Mouse (Mus musculus): ENCODE results near the gene Igfbp6. TPM values are rescaled to one million over a fixed set of nuclear protein-coding genes. Genes with fewer than 3 reads are reported as not detected.
A peak's percentile ranks its signal among the peaks of the same experiment; 100 is the strongest.

Igfbp6 gene
- polyA plus RNA-seq, 1 experiment from 2014 or later: 0.70 TPM

- peaks cover 7% of the 10 kb centered on the region for H3K36me3 ChIP-seq (ENCODE audit: control insufficient read depth, insufficient read depth, low read length)
- H3K4me2 ChIP-seq: peak overlapping the region; percentile 80
- H3K27me3 ChIP-seq (ENCODE audit: control insufficient read depth, insufficient read depth, low read length): no peaks in the 10 kb centered on the region; the same call in 1 of the 2 replicates
- no peaks in the 10 kb centered on the region for H3K9me3 ChIP-seq (replicated peaks; ENCODE audit: control insufficient read depth, low read length)
- 22% methylated on average over 11 of the region's 11 CpGs for WGBS (ENCODE audit: insufficient replicate concordance)
- peaks cover 73% of the 10 kb centered on the region for H3K4me1 ChIP-seq (ENCODE audit: control insufficient read depth, insufficient read depth, low read length)
- H3K9ac ChIP-seq (ENCODE audit: low read depth, low read length): peak overlapping the region; percentile 81
- peak overlapping the region; percentile 48 for H3K4me3 ChIP-seq (ENCODE audit: low read depth, low read length)
- peak overlapping the region; percentile 95 for H3K27ac ChIP-seq (ENCODE audit: low read depth, low read length)
- no peak; the same call in 1 of the 2 replicates for ATAC-seq (replicated peaks; ENCODE audit: insufficient number of reproducible peaks, low FRiP score, low TSS enrichment)
These were observed 42.3 kb upstream of the Igfbp6 start for GRCm38 (mm10) chr15:102101672-102102541.

- peak; percentile 16; the same call in 1 of the 2 replicates for ATAC-seq (replicated peaks; ENCODE audit: insufficient number of reproducible peaks, low FRiP score, low TSS enrichment)
- H3K4me3 ChIP-seq (ENCODE audit: low read depth, low read length): peak overlapping the region; percentile 48
- 0 out of 2 replicates have a peak, but pooled peaks cover 2% of the 10 kb centered on the region for H3K36me3 ChIP-seq (ENCODE audit: control insufficient read depth, insufficient read depth, low read length)
- peak overlapping the region; percentile 81 for H3K9ac ChIP-seq (ENCODE audit: low read depth, low read length)
- peak overlapping the region; percentile 95 for H3K27ac ChIP-seq (ENCODE audit: low read depth, low read length)
- H3K27me3 ChIP-seq (ENCODE audit: control insufficient read depth, insufficient read depth, low read length): no peaks in the 10 kb centered on the region; the same call in 1 of the 2 replicates
- H3K4me1 ChIP-seq (ENCODE audit: control insufficient read depth, insufficient read depth, low read length): peaks cover 78% of the 10 kb centered on the region
- no peaks in the 10 kb centered on the region for H3K9me3 ChIP-seq (replicated peaks; ENCODE audit: control insufficient read depth, low read length)
- H3K4me2 ChIP-seq: peak overlapping the region; percentile 80
- 18% methylated on average over 6 of the region's 6 CpGs for WGBS (ENCODE audit: insufficient replicate concordance)
These were observed 41.5 kb upstream of the Igfbp6 start for GRCm38 (mm10) chr15:102102548-102103121.

GRCm38 (mm10) chr15:102103371-102103946, 40.7 kb upstream of the Igfbp6 start:
- ATAC-seq (replicated peaks; ENCODE audit: insufficient number of reproducible peaks, low FRiP score, low TSS enrichment): peak; percentile 6; the same call in 1 of the 2 replicates

GRCm38 (mm10) chr15:102103947-102104555, 40.1 kb upstream of the Igfbp6 start:
- peaks cover 80% of the 10 kb centered on the region for H3K4me1 ChIP-seq (ENCODE audit: control insufficient read depth, insufficient read depth, low read length)
- peak overlapping the region; percentile 48 for H3K4me3 ChIP-seq (ENCODE audit: low read depth, low read length)
- H3K4me2 ChIP-seq: peak overlapping the region; percentile 80
- H3K27me3 ChIP-seq (ENCODE audit: control insufficient read depth, insufficient read depth, low read length): no peaks in the 10 kb centered on the region; the same call in 1 of the 2 replicates
- no peak for ATAC-seq (replicated peaks; ENCODE audit: insufficient number of reproducible peaks, low FRiP score, low TSS enrichment)
- H3K9ac ChIP-seq (ENCODE audit: low read depth, low read length): peak overlapping the region; percentile 81
- H3K9me3 ChIP-seq (replicated peaks; ENCODE audit: control insufficient read depth, low read length): no peaks in the 10 kb centered on the region
- H3K36me3 ChIP-seq (ENCODE audit: control insufficient read depth, insufficient read depth, low read length): peaks cover 5% of the 10 kb centered on the region; the same call in 1 of the 2 replicates
- H3K27ac ChIP-seq (ENCODE audit: low read depth, low read length): peak overlapping the region; percentile 95
- 18% methylated on average over 12 of the region's 12 CpGs for whole genome bisulfite sequencing (ENCODE audit: insufficient replicate concordance)

More at GRCm38 (mm10) chr15:102103371-102103946, 40.7 kb upstream of the Igfbp6 start:
- peak overlapping the region; percentile 48 for H3K4me3 ChIP-seq (ENCODE audit: low read depth, low read length)
- no peaks in the 10 kb centered on the region; the same call in 1 of the 2 replicates for H3K27me3 ChIP-seq (ENCODE audit: control insufficient read depth, insufficient read depth, low read length)
- peak overlapping the region; percentile 81 for H3K9ac ChIP-seq (ENCODE audit: low read depth, low read length)
- peaks cover 79% of the 10 kb centered on the region for H3K4me1 ChIP-seq (ENCODE audit: control insufficient read depth, insufficient read depth, low read length)
- 5% methylated on average over 14 of the region's 14 CpGs for WGBS (ENCODE audit: insufficient replicate concordance)
- H3K27ac ChIP-seq (ENCODE audit: low read depth, low read length): peak overlapping the region; percentile 95
- H3K36me3 ChIP-seq (ENCODE audit: control insufficient read depth, insufficient read depth, low read length): peaks cover 3% of the 10 kb centered on the region; the same call in 1 of the 2 replicates
- peak overlapping the region; percentile 80 for H3K4me2 ChIP-seq
- H3K9me3 ChIP-seq (replicated peaks; ENCODE audit: control insufficient read depth, low read length): no peaks in the 10 kb centered on the region

- no peak for ATAC-seq (replicated peaks; ENCODE audit: insufficient number of reproducible peaks, low FRiP score, low TSS enrichment)
- Histone ChIP-seq H3K27ac (ENCODE audit: low read depth, low read length) (no peak overlapping the region), H3K36me3 (ENCODE audit: control insufficient read depth, insufficient read depth, low read length) (peaks cover 8% of the 10 kb centered on the region), H3K4me1 (ENCODE audit: control insufficient read depth, insufficient read depth, low read length) (peaks cover 70% of the 10 kb centered on the region), H3K9ac (ENCODE audit: low read depth, low read length) (no peak overlapping the region), H3K4me2 (peak overlapping the region; percentile 39), H3K27me3 (ENCODE audit: control insufficient read depth, insufficient read depth, low read length) (no peaks in the 10 kb centered on the region; the same call in 1 of the 2 replicates), H3K4me3 (ENCODE audit: low read depth, low read length) (no peak overlapping the region), H3K9me3 (replicated peaks; ENCODE audit: control insufficient read depth, low read length) (no peaks in the 10 kb centered on the region)
- WGBS (ENCODE audit: insufficient replicate concordance): 48% methylated on average over 5 of the region's 5 CpGs
These were observed 38.8 kb upstream of the Igfbp6 start for GRCm38 (mm10) chr15:102105360-102105759.

GRCm38 (mm10) chr15:102105764-102106730, 38.1 kb upstream of the Igfbp6 start:
- no peak for ATAC-seq (replicated peaks; ENCODE audit: insufficient number of reproducible peaks, low FRiP score, low TSS enrichment)
- H3K36me3 ChIP-seq (ENCODE audit: control insufficient read depth, insufficient read depth, low read length): peaks cover 11% of the 10 kb centered on the region
- no peaks in the 10 kb centered on the region; the same call in 1 of the 2 replicates for H3K27me3 ChIP-seq (ENCODE audit: control insufficient read depth, insufficient read depth, low read length)
- no peak overlapping the region for H3K27ac ChIP-seq (ENCODE audit: low read depth, low read length)
- H3K4me3 ChIP-seq (ENCODE audit: low read depth, low read length): peak overlapping the region; percentile 10; the same call in 1 of the 2 replicates
- 28% methylated on average over 18 of the region's 18 CpGs for WGBS (ENCODE audit: insufficient replicate concordance)
- no peak overlapping the region for H3K9ac ChIP-seq (ENCODE audit: low read depth, low read length)
- no peaks in the 10 kb centered on the region for H3K9me3 ChIP-seq (replicated peaks; ENCODE audit: control insufficient read depth, low read length)
- peak overlapping the region; percentile 39 for H3K4me2 ChIP-seq
- peaks cover 65% of the 10 kb centered on the region for H3K4me1 ChIP-seq (ENCODE audit: control insufficient read depth, insufficient read depth, low read length)

- Histone ChIP-seq H3K4me2 (peak overlapping the region; percentile 39), H3K27me3 (ENCODE audit: control insufficient read depth, insufficient read depth, low read length) (no peaks in the 10 kb centered on the region; the same call in 1 of the 2 replicates), H3K9ac (ENCODE audit: low read depth, low read length) (no peak overlapping the region), H3K36me3 (ENCODE audit: control insufficient read depth, insufficient read depth, low read length) (peaks cover 16% of the 10 kb centered on the region), H3K4me3 (ENCODE audit: low read depth, low read length) (peak overlapping the region; percentile 10), H3K27ac (ENCODE audit: low read depth, low read length) (no peak overlapping the region), H3K9me3 (replicated peaks; ENCODE audit: control insufficient read depth, low read length) (no peaks in the 10 kb centered on the region), H3K4me1 (ENCODE audit: control insufficient read depth, insufficient read depth, low read length) (peaks cover 56% of the 10 kb centered on the region)
- WGBS (ENCODE audit: insufficient replicate concordance): 14% methylated on average over 38 of the region's 38 CpGs
- ATAC-seq (replicated peaks; ENCODE audit: insufficient number of reproducible peaks, low FRiP score, low TSS enrichment): no peak
These were observed 37.3 kb upstream of the Igfbp6 start for GRCm38 (mm10) chr15:102106754-102107456.

Measured in heart, embryonic 11.5 days (tissue).